Mouse (Mus musculus) liver, embryonic 14.5 days (tissue): ENCODE data around the gene Rassf8.

Source experiments
- CTCF ChIP-seq: IDR thresholded peaks from 2 replicates; pipeline ENCODE4 v1.5.1; 2016; ENCODE audit warnings: antibody characterized with exemption, low read depth, control low read depth
- EP300 ChIP-seq: IDR thresholded peaks from 2 replicates; pipeline ENCODE4 v1.6.1; 2016; ENCODE audit warnings: antibody characterized with exemption, low read depth

DNA sequence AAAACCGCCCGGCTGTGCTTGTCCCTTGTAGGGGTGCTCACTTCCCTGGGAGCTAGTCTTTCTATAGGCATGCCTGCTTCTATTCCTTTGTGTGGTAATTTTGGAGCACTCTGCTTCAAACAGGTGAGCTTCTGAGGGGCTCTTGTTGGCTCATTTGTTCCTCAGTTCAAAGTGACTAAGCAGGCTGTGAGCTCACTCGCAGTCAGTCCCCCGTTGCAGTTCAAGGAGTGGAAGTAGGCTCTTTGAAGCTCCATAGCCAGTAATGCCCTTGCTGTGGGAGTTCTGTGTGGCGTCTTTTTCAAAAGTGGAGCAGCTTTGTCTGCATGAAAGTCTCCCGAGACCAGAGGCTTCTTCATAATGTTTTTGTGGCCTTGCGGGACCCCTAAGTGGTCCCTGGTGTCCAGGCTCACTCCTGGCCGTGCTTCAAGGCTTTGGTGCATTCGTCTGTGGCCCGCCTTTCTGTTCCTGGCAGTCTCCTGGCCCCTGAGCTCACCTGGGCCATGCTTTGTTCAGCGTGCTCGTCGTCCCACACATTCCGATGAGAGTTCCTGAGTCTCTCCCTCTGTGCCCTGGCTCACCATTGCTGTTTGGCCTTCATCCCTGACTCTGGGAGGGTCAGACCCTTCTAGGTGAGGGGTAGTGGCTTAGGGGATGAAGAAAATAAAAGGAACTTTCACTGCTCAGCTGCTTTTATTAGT, 9.5 kb downstream of the Rassf8 start:
- TF ChIP-seq CTCF (no peak), EP300 (no peak)
